Mouse (Mus musculus): ENCODE measurements around the gene Gm11114.

Gm11114 gene

GRCm38 (mm10) chr9:85312473-85312872, at the start of gene Gm11114:
Gm11114 (plus strand) TSS chr9:85312773.
- no peak for DNase-seq (ENCODE audit: low read depth)

- no peak for DNase-seq (ENCODE audit: low read depth)
Measured at GRCm38 (mm10) chr9:85266847-85267246, 45.7 kb upstream of the Gm11114 start.

DNA sequence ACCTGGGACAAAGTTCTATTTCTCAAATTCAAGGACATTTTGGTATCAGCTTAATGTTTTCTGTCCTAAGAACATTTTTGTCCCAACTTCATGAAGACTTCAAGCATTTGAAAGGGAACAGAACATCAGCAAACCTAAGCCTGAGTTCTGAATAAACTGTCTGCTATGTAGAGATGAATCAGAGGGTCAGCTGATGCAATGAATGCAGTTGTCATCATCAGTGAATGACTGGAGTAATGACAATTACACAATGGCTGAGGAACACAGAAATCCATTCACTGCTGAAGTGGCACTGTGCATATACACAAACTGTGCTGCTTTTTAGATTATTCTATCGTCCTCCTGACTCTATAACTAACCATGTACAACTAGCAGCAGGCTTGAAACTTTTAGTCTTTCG, 38.5 kb upstream of the Gm11114 start:
- no peak for DNase-seq (ENCODE audit: low read depth)

- no peak for DNase-seq (ENCODE audit: low read depth)
Measured at GRCm38 (mm10) chr9:85302849-85303248, 9.7 kb upstream of the Gm11114 start.

- DNase-seq (ENCODE audit: low read depth), result no peak
Measured at GRCm38 (mm10) chr9:85303378-85303777, 9.2 kb upstream of the Gm11114 start.

DNA sequence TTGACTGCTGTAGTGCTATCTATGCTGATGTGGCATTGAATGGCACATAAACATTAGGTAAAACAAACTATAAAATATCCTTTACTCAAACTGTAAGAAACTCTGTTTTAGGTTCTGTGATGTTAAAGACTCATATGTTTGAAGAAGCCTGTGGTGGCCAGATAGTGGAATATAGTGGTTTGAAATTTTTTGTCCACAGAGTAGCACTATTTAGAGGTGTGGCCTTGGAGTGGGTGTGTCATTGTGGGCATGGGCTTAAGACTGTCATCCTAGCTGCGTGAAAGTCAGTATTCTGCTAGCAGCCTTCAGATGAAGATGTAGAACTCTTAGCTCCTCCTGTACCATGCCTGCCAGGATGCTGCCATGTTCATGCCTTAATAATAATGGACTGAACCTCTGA, 3.5 kb downstream of the Gm11114 start:
- no peak for DNase-seq (ENCODE audit: low read depth)

- DNase-seq (ENCODE audit: low read depth), result no peak
Measured at GRCm38 (mm10) chr9:85320167-85320951, 7.8 kb downstream of the Gm11114 start.

DNA sequence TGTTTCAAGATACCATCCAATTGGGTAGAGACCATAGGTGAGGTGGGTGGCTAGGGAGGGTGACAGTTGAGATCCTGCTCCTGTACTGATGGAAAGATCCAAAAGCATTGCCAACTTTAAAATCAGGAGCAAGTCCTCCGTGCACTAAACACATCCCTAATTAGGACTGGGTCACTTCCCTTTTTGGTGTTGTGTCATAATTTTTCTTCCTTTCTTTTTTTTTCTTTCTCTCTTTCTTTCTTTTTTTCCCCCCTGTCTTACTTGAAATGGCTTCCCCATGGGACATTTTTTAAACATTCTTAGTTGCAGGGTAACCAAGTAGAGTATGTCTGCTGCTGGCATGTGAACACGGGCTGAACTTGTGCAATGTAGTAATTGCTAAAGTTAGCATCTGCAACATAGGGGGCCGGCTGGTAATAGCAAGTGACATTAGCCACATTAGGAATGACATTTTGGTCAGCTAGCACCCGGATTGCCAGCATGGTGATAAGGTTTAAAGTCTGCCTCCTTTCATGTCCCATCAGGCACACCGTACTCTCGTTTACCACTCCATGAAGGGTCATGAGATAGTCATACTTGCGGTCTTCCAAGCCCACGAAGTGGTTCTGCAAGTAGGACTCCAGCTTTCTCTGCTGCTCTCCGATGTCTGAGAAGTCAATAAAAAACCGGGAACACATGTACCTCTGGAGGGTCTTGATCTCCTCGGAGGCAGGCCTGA, 11.7 kb downstream of the Gm11114 start:
- no peak for DNase-seq (ENCODE audit: low read depth)

DNA sequence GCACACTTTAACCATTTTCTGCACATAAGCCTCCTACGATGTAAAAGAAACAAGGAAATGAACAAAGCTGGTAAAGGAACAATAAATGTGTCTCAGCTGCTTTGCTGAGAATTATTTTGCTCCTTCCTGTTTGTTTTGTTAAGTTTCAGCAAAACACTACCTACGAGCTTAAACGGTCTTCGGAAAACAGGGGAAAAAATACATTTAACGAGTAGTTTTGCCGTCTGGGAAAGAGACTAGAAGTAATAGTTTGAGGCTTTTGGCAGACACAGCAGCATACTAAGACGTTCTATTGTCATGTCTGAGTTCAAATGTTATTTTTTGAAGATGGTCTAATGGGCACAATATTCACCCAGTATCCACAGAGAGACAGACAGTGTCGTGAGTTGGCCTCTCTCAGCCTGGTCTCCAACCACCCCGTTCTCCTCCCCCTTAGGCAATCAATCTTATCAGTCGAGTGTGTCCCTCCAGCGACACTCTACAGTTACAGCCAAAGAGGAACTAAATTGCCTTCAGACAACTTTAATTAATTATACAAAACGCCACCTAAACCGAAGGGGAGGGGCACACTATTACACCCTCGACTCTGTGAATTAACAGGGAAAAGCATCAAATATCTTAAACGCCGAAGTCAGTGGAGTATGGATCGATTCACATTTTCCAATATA, 12.8 kb downstream of the Gm11114 start:
- DNase-seq (ENCODE audit: low read depth), result no peak

DNA sequence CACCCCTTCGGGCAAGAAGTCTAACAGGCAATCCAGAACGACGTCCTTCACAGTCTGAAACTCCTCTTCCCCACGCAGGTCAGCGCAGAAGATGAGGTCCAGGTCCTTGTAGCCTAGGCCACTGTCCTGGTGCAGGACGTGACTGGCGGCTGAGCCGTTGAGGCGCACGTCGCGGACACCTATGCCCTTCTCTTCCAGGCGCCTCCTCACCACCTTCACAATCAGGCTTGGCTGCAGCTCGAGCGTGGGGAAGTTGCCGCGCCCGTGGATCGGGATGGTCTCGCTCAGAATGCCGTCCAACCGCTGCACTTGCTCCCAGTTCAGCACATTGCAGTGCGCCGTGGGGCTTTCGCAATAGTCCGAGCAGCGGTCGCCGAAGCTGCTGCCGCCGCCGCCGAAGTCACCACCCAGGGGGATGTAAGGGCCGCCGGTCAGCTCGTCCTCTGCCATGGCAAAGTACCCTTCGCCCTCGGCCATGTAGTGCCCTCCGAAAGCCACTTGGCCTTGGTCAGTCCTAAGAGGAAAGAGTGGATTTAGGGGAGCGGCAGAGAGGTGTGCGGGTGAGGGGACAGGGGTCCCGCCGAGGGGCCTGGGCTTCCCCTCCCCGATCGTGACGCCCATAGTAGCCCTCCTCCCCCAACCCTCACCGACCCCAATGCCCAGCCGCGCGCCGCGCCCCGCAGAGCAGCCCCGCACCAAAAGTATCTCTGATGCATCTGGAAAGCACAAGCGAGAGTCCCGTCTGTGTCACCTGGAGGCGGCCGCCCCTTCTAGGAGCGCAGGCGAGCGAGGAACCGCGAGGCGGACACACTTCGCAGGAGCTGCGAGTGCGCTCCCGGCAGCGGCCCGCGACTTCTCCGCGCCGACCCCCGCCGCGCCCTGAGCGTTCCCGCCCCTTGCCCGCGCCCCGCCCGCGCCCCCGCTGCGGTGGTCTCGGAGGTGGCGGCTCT, 14.0 kb downstream of the Gm11114 start:
- DNase-seq (ENCODE audit: low read depth), result peak; percentile 4

- peak; percentile 81 for DNase-seq (ENCODE audit: low read depth)
Measured at GRCm38 (mm10) chr9:85327242-85328211, 15.0 kb downstream of the Gm11114 start, which contains the start of gene Tent5a. Tent5a (minus strand) TSS chr9:85327348.

GRCm38 (mm10) chr9:85328259-85328658, 15.7 kb downstream of the Gm11114 start:
- peak; percentile 88 for DNase-seq (ENCODE audit: low read depth)

DNA sequence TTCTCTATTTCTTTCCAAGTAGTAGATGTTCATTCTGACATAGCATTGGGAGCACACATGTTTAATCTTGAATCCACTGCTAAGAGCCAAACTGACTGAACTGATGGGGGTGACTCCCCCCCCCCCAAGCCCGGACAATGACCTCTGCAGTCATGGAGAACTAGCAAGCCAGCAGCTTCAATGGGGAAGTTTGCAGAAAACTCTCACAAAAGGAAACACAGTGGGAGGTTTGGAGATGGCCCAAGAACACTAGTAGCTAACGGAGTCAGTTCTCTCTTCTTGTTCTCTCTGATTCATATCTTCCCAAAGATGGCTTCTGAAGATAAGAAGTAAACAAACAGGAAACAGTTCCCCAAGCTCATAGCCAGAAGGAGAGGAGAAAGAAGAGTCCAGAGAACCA, 18.9 kb downstream of the Gm11114 start:
- no peak for DNase-seq (ENCODE audit: low read depth)

DNA sequence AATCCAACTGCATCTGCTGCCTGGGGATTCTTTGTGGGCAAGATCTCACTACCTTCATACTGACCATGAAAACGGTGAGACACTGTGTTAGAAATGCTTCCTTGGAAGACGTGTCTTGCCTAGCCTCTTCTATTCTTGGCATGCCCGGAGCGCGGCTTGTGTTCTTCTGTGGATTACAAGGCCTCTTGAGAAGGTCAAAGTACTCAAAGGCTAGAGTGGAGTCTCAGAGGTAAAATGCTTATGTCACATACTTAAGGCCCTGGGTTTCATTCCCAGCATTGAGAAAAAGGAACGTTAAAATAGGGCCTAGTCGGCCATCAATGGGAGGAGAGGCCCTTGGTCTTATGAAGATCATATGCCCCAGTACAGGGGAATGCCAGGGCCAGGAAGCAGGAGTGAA, 23.5 kb downstream of the Gm11114 start:
- DNase-seq (ENCODE audit: low read depth), result no peak

GRCm38 (mm10) chr9:85340303-85340702, 27.7 kb downstream of the Gm11114 start:
- no peak for DNase-seq (ENCODE audit: low read depth)

- peak; percentile 20 for DNase-seq (ENCODE audit: low read depth)
Measured at GRCm38 (mm10) chr9:85342892-85343785, 30.6 kb downstream of the Gm11114 start.

GRCm38 (mm10) chr9:85347823-85348523, 35.4 kb downstream of the Gm11114 start:
- peak; percentile 8 for DNase-seq (ENCODE audit: low read depth)

- no peak for DNase-seq (ENCODE audit: low read depth)
Measured at GRCm38 (mm10) chr9:85355559-85355958, 43.0 kb downstream of the Gm11114 start.

All from NIH3T3 (cell line).